Mouse (Mus musculus): ENCODE results near the gene Ces1g. TPM values are rescaled to one million over a fixed set of nuclear protein-coding genes. Genes with fewer than 3 reads are reported as not detected.

Gene Ces1g
- polyA plus RNA-seq, 1 experiment: not detected

DNA sequence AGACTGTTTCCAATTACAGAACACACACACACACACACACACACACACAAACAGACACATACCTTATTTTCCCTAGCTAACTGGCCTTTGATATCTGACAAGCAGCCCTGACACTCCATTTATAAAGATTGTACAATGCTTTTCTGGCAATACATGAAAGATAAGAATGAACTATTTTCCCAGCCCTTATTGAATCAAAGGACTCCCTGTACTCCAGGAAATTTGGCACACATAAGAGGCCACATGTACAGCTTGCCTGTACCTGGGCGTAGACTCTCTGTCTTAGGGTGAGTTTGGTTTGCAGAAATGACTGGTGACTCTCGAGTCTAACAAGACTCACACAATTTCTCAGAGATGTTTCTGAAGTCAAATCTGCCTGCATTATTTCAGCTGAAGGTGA lies 53.2 kb downstream of the Ces1g start:
- TF ChIP-seq FLI1 (IDR thresholded peaks at IDR 0.05; ENCODE audit: low read length) (no peak), GATA1 (IDR thresholded peaks at IDR 0.05; ENCODE audit: borderline replicate concordance, low read length) (no peak)
- Histone ChIP-seq H3K36me3 (replicated peaks; ENCODE audit: low read length) (no peaks in the 10 kb centered on the region), H3K9me3 (peaks cover 16% of the 10 kb centered on the region; the same call in 1 of the 2 replicates), H3K4me3 (replicated peaks) (no peak overlapping the region), H3K27me3 (replicated peaks) (no peaks in the 10 kb centered on the region), H3K4me1 (no peaks in the 10 kb centered on the region)

DNA sequence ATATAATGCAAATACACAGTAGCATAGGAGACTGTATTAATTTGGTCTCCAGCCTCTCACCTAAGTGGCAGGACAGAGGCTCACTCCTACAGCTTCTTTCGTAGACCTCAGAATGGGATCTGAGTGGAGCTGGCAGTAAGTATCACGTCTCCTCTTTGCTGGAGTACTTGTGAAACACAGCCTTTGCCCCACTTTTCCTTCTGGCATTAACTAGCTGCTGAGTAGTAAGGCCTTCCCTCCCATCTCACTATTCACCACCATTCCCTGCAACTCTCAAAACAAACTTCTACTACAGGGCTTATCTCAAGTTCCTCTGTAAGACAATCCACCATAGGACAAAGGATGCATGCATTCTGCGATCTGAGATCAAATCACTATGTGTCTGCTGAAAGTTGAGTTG lies 54.8 kb downstream of the Ces1g start:
- TF ChIP-seq FLI1 (IDR thresholded peaks at IDR 0.05; ENCODE audit: low read length) (no peak), GATA1 (IDR thresholded peaks at IDR 0.05; ENCODE audit: borderline replicate concordance, low read length) (no peak)
- Histone ChIP-seq H3K9me3 (peaks cover 9% of the 10 kb centered on the region; the same call in 1 of the 2 replicates), H3K27me3 (replicated peaks) (no peaks in the 10 kb centered on the region), H3K4me3 (replicated peaks) (no peak overlapping the region), H3K36me3 (replicated peaks; ENCODE audit: low read length) (no peaks in the 10 kb centered on the region), H3K4me1 (no peaks in the 10 kb centered on the region)

DNA sequence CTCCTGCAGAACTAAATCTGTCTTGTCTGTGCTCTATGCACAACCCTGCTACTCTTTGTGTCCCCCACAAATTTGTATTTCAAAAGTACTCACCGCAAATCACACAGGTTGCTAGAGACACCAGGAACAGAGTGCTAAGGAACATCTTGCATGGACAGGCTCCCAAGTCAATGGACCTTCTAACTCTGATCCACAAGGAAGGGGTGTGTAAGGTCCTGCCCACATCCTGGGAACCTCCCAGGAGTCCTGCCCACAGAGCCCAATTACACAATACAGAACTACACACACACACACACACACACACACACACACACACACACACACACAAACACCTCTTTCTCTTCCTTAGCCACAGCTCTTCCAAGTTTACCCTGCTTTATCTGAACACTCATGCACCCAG lies 57.6 kb downstream of the Ces1g start, which contains the start of gene Ces1f:
Gene Ces1f (minus strand): TSS at position 192 of the 400 bp plus-strand sequence.
- Histone ChIP-seq H3K27me3 (replicated peaks) (no peaks in the 10 kb centered on the region), H3K4me1 (no peaks in the 10 kb centered on the region), H3K4me3 (replicated peaks) (no peak within 1 kb of the TSS), H3K36me3 (replicated peaks; ENCODE audit: low read length) (no peaks in the 10 kb centered on the region), H3K9me3 (peaks cover 13% of the 10 kb centered on the region; the same call in 1 of the 2 replicates)
- no peak for TF ChIP-seq FLI1 (IDR thresholded peaks at IDR 0.05; ENCODE audit: low read length)
- TF ChIP-seq GATA1 (IDR thresholded peaks at IDR 0.05; ENCODE audit: borderline replicate concordance, low read length): no peak

DNA sequence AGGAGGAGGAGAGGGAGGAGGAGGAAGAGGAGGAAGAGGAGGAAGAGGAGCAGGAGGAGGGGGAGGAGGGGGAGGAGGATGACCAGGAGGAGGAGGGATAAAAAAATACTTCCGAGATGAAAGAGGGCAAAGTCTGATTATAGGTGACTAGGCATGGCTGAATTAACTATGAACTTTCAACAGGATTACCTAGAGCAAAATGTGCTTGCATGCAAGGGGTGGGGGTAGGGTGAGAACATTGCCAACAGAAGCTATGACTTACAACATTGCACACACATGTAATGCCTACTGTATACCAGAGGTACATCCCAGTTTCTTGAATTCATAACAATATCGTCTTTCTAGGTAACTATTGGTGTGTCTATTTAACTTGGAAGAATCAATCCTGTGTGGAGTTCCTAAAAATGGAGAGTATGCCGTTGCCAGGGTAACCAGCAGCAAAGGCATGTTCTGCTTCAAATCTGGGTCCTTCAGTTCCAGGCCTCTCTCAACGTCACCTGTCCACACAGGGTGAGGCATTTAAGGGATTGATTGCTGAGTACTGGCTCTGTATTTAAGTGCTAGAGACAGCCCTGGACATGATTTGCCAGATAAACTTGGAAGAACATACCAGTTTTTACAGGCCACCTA lies 58.8 kb downstream of the Ces1g start:
- H3K36me3 ChIP-seq (replicated peaks; ENCODE audit: low read length): no peaks in the 10 kb centered on the region
- TF ChIP-seq GATA1 (IDR thresholded peaks at IDR 0.05; ENCODE audit: borderline replicate concordance, low read length) (no peak), FLI1 (IDR thresholded peaks at IDR 0.05; ENCODE audit: low read length) (no peak)
- H3K4me1 ChIP-seq: no peaks in the 10 kb centered on the region
- no peaks in the 10 kb centered on the region for H3K27me3 ChIP-seq (replicated peaks)
- no peak overlapping the region for H3K4me3 ChIP-seq (replicated peaks)
- peaks cover 20% of the 10 kb centered on the region for H3K9me3 ChIP-seq

DNA sequence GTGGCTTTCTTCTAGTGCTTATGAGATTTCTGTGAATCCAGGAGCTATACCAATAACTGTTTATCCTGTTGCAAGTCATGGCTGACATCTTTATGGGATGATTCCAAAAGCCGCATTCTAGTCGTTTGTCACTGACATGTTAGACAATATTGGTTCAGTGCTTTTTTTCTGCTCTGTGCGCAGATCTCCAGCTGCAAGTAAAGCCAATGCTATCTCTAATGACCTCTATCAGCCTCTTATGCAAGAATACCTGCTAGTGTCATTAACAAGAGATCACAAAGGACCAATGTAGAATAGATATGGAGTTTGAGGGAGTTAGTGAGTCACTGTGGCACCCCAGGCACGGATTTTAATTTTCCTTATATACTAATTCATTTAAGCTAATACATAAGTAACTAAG lies 62.5 kb downstream of the Ces1g start:
- no peaks in the 10 kb centered on the region for H3K27me3 ChIP-seq (replicated peaks)

DNA sequence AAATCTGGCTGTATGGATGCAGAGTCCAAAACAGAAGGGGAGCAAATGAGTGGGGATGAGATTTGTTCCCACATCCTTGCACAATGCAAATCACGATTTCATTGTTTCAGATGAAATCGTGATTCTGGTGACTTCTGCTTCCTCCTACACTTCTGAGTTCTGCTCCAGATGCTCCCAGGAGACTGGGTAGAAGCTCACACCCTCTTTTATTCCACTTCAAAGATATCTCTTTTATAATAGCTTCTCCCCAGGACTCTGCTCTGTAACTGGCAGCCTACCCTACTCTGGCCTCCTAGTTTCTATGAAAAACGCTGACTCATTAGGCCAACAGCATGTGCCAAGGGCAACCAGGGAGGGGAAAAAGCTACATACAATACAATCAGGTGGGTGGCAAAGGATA lies 63.8 kb downstream of the Ces1g start:
- H3K4me3 ChIP-seq (replicated peaks): no peak overlapping the region
- peaks cover 24% of the 10 kb centered on the region for H3K9me3 ChIP-seq
- TF ChIP-seq GATA1 (IDR thresholded peaks at IDR 0.05; ENCODE audit: borderline replicate concordance, low read length) (no peak), FLI1 (IDR thresholded peaks at IDR 0.05; ENCODE audit: low read length) (no peak)
- H3K27me3 ChIP-seq (replicated peaks): no peaks in the 10 kb centered on the region
- H3K36me3 ChIP-seq (replicated peaks; ENCODE audit: low read length): no peaks in the 10 kb centered on the region
- H3K4me1 ChIP-seq: no peaks in the 10 kb centered on the region

More for the DNA sequence above, 62.5 kb downstream of the Ces1g start:
- Histone ChIP-seq H3K9me3 (peaks cover 24% of the 10 kb centered on the region), H3K4me1 (no peaks in the 10 kb centered on the region), H3K36me3 (replicated peaks; ENCODE audit: low read length) (no peaks in the 10 kb centered on the region), H3K4me3 (replicated peaks) (no peak overlapping the region)
- TF ChIP-seq GATA1 (IDR thresholded peaks at IDR 0.05; ENCODE audit: borderline replicate concordance, low read length): no peak
- TF ChIP-seq FLI1 (IDR thresholded peaks at IDR 0.05; ENCODE audit: low read length): no peak

DNA sequence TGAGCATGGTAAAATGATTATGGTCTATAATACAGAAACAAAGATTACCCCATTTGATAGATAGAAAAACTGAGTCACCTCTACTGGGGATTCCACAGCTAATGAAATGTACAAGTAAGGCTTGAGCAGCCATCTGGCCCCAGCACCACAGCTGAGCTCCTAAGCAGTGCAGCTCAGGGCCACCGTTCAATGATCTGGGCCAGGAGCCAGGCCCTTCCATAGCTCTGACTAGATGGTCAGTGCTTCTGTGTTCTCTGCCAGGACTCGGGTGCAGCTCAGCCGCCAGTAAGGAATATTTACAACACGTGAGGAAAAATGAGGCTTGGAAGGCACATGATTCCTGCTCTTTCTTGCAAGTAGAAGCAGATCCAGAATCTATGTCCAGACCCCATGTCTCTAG lies 64.4 kb downstream of the Ces1g start:
- Histone ChIP-seq H3K36me3 (replicated peaks; ENCODE audit: low read length) (no peaks in the 10 kb centered on the region), H3K27me3 (replicated peaks) (no peaks in the 10 kb centered on the region), H3K4me1 (no peaks in the 10 kb centered on the region), H3K9me3 (peaks cover 24% of the 10 kb centered on the region), H3K4me3 (replicated peaks) (no peak overlapping the region)
- TF ChIP-seq GATA1 (IDR thresholded peaks at IDR 0.05; ENCODE audit: borderline replicate concordance, low read length): no peak
- no peak for TF ChIP-seq FLI1 (IDR thresholded peaks at IDR 0.05; ENCODE audit: low read length)

DNA sequence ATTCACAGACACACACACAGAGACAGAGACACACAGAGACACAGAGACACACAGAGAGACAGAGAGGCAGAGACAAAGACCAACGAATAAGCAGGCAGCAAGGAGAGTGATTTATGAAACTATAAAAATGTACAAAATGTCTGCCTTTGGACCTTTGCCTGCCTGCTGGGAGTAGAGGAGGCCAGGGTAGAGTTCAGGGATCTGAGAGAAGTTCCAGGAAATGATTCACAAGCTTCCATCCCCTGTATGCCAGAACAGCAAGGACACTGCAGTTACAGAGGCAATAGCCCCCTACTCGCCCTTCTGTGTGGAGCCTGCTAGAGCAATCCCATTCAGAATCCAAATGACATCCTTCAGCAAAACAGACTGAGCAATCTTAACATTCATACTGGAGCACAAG lies 75.7 kb downstream of the Ces1g start:
- no peaks in the 10 kb centered on the region for H3K4me1 ChIP-seq

DNA sequence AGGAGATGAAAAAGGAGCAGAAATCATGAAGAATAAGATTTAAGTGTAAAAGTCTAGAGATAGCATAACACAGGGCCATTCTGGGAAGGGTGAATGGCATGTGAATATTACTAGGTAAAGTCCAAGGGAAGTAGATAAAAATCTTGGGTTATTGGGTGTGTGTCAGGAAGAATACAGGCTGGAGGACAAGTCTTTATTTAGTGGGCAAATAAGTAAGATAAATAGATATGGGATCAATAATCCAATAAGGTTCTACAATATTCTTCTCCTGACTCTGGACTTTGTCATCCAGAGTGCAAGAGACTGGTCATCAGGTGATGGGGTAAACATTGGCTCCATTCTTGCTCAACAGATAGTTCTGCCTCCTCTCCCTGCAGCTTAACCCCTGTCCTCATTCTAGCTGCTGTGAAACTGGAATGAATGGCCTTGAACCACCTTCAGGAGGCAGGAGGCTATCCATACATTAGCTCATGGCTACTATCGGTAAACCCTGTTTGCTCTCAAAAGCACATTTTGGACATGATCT lies 84.6 kb downstream of the Ces1g start:
- no peaks in the 10 kb centered on the region for H3K36me3 ChIP-seq (replicated peaks; ENCODE audit: low read length)
- no peaks in the 10 kb centered on the region for H3K4me1 ChIP-seq
- no peaks in the 10 kb centered on the region; the same call in 1 of the 2 replicates for H3K9me3 ChIP-seq
- H3K27me3 ChIP-seq (replicated peaks): no peaks in the 10 kb centered on the region
- no peak overlapping the region for H3K4me3 ChIP-seq (replicated peaks)
- no peak for TF ChIP-seq FLI1 (IDR thresholded peaks at IDR 0.05; ENCODE audit: low read length)
- no peak for TF ChIP-seq GATA1 (IDR thresholded peaks at IDR 0.05; ENCODE audit: borderline replicate concordance, low read length)

More for the DNA sequence above, 75.7 kb downstream of the Ces1g start:
- Histone ChIP-seq H3K36me3 (replicated peaks; ENCODE audit: low read length) (no peaks in the 10 kb centered on the region), H3K4me3 (replicated peaks) (no peak overlapping the region), H3K27me3 (replicated peaks) (no peaks in the 10 kb centered on the region), H3K9me3 (0 out of 2 replicates have a peak, but pooled peaks cover 7% of the 10 kb centered on the region)
- TF ChIP-seq GATA1 (IDR thresholded peaks at IDR 0.05; ENCODE audit: borderline replicate concordance, low read length) (no peak), FLI1 (IDR thresholded peaks at IDR 0.05; ENCODE audit: low read length) (no peak)

Other genes with a start within 250 kb of the Ces1g start
- gene Ces1c, start 206.0 kb downstream of the Ces1g start, polyA plus RNA-seq (2012; ENCODE audit: insufficient read depth, low replicate concordance): not detected in 2 replicates
- not detected in 2 replicates for gene Ces1d, start 139.5 kb downstream of the Ces1g start, polyA plus RNA-seq (2012; ENCODE audit: insufficient read depth, low replicate concordance)
- not detected in 2 replicates for gene Ces1e, start 107.7 kb downstream of the Ces1g start, polyA plus RNA-seq (2012; ENCODE audit: insufficient read depth, low replicate concordance)
- not detected in 2 replicates for gene Ces1f, start 57.6 kb downstream of the Ces1g start, polyA plus RNA-seq (2012; ENCODE audit: insufficient read depth, low replicate concordance)
- not detected in 2 replicates for gene Ces1h, start 42.4 kb upstream of the Ces1g start, polyA plus RNA-seq (2012; ENCODE audit: insufficient read depth, low replicate concordance)
- not detected in 2 replicates for gene Ces5a, start 198.5 kb upstream of the Ces1g start, polyA plus RNA-seq (2012; ENCODE audit: insufficient read depth, low replicate concordance)